In genomic region chr11:86875738-86876137, GRCm38 (mm10) we compare ENCODE assay signal across 18 mouse cellular contexts.
DNase-seq lines count a peak whose midpoint lies in the region; ATAC-seq and TF ChIP-seq lines count a peak whose summit lies in the region.
"Had no signal": no experiment of that assay in that cellular context is flagged by ENCODE, and none has a peak within 500 bp of the region (broad histone marks: within the 10 kb centered on the region; RNA-seq: fewer than 3 reads in every experiment).

No protein-coding gene starts in this region.

- DNase-seq in CD4-positive, CD25-positive, alpha-beta regulatory T cell, adult 2 months (ENCODE audit: low read depth, low spot score), result peak; percentile 33
- DNase-seq in kidney, postnatal 0 days (ENCODE audit: low spot score), result no peak
- no peak for DNase-seq in kidney, postnatal 14 days
- no peak for DNase-seq in testis, postnatal 14 days (ENCODE audit: low spot score)
- DNase-seq in left cerebral cortex, postnatal 4 days, result no peak
- no peak for DNase-seq in thymus, postnatal 4 days
- DNase-seq: cerebellum, adult 11-12 months; heart, adult 18-20 months; kidney, postnatal 25 days; layer of hippocampus, adult 9-11 months had no signal

- H3K4me2 ChIP-seq in kidney, postnatal 0 days (ENCODE audit: low read length), result no peak overlapping the region
- H3K4me2 ChIP-seq: heart, embryonic 15.5 days; hindbrain, embryonic 13.5 days; limb, embryonic 13.5 days had no signal

- no peak for ATAC-seq in CD4-positive, CD25-positive, alpha-beta regulatory T cell, adult 4 months
- ATAC-seq in kidney, postnatal 0 days (replicated peaks; ENCODE audit: low FRiP score, low read depth), result no peak
- ATAC-seq: forebrain, embryonic 16.5 days had no signal

- no peak for TF ChIP-seq POLR2A in testis, adult 2 months (IDR thresholded peaks at IDR 0.05; ENCODE audit: control insufficient read depth, low read depth, low read length)

- 52% methylated on average over 1 of the region's 1 CpGs for WGBS in kidney, postnatal 0 days

- no peaks in the 10 kb centered on the region for H3K36me3 ChIP-seq in kidney, postnatal 0 days (ENCODE audit: insufficient read depth, low read length)
- H3K36me3 ChIP-seq in testis, adult 2 months (ENCODE audit: control insufficient read depth, insufficient read depth, low read length), result no peaks in the 10 kb centered on the region
- H3K36me3 ChIP-seq: embryonic facial prominence, embryonic 10.5 days; heart, embryonic 15.5 days; hindbrain, embryonic 13.5 days; limb, embryonic 13.5 days had no signal

- no peaks in the 10 kb centered on the region for H3K4me1 ChIP-seq in kidney, postnatal 0 days (replicated peaks; ENCODE audit: insufficient read depth, low read length)
- H3K4me1 ChIP-seq in testis, adult 2 months (ENCODE audit: control insufficient read depth, insufficient read depth, low read length), result no peaks in the 10 kb centered on the region

- peak; percentile 38; the same call in 1 of the 2 replicates for TF ChIP-seq CTCF in kidney, postnatal 0 days (IDR thresholded peaks at IDR 0.05; ENCODE audit: low read depth)
- TF ChIP-seq CTCF in testis, adult 2 months (IDR thresholded peaks at IDR 0.05; ENCODE audit: control insufficient read depth, insufficient read depth, insufficient replicate concordance, low read depth, low read length), result peak; percentile 13; the same call in 1 of the 2 replicates

- H3K4me3 ChIP-seq in kidney, postnatal 0 days (replicated peaks; ENCODE audit: low read depth, low read length), result no peak overlapping the region
- no peak overlapping the region for H3K4me3 ChIP-seq in testis, adult 2 months (ENCODE audit: control insufficient read depth, low read depth, low read length)
- H3K4me3 ChIP-seq: embryonic facial prominence, embryonic 10.5 days; erythroblast, embryonic 14.5 days; heart, embryonic 15.5 days; hindbrain, embryonic 13.5 days; limb, embryonic 13.5 days had no signal

- no peaks in the 10 kb centered on the region for H3K27me3 ChIP-seq in kidney, postnatal 0 days (ENCODE audit: insufficient read depth, low read length)
- no peaks in the 10 kb centered on the region for H3K27me3 ChIP-seq in testis, adult 2 months (ENCODE audit: control insufficient read depth, insufficient read depth, low read length)
- H3K27me3 ChIP-seq: heart, embryonic 15.5 days; hindbrain, embryonic 13.5 days; limb, embryonic 13.5 days had no signal

- H3K27ac ChIP-seq in kidney, postnatal 0 days, result no peak overlapping the region
- H3K27ac ChIP-seq in testis, adult 2 months (ENCODE audit: control insufficient read depth, insufficient read depth, low read depth, low read length), result no peak overlapping the region
- H3K27ac ChIP-seq: embryonic facial prominence, embryonic 10.5 days; heart, embryonic 15.5 days; hindbrain, embryonic 13.5 days; limb, embryonic 13.5 days had no signal

- intact Hi-C loops in left cerebral cortex, postnatal 4 days (cut with DNase I), result loop anchor here (10.0 kb wide), 1 partner anchor 61 kb away; no protein-coding TSS in a partner anchor

- H3K9ac ChIP-seq in kidney, postnatal 0 days (ENCODE audit: low read depth, low read length), result no peak overlapping the region
- H3K9ac ChIP-seq: heart, embryonic 15.5 days; hindbrain, embryonic 13.5 days; limb, embryonic 13.5 days had no signal

- H3K9me3 ChIP-seq in kidney, postnatal 0 days (replicated peaks; ENCODE audit: low read length), result no peaks in the 10 kb centered on the region
- H3K9me3 ChIP-seq: embryonic facial prominence, embryonic 10.5 days; heart, embryonic 15.5 days; hindbrain, embryonic 13.5 days; limb, embryonic 13.5 days had no signal
